Mouse (Mus musculus) lung, embryonic 16.5 days (tissue): ENCODE measurements around the gene Irf2. TPM values are rescaled to one million over a fixed set of nuclear protein-coding genes. Genes with fewer than 3 reads are reported as not detected.

Source experiments
- ATAC-seq: fragments of 200-750 bp; cut with Nextera tagmentation; 2 replicates; pipeline ENCODE4 v1.8.0; 2017; ENCODE audit warnings: low read depth, mild to moderate bottlenecking, moderate library complexity
- H3K27ac ChIP-seq: fragments of 300-500 bp; sonication (generic); 2 replicates; pipeline ENCODE4 v1.5.1; 2014; ENCODE audit warnings: mild to moderate bottlenecking, control low read depth, low read length
- H3K27me3 ChIP-seq: fragments of 300-500 bp; sonication (generic); 2 replicates; pipeline ENCODE4 v1.6.1; 2014; ENCODE audit warnings: low read depth, low read length, mixed read lengths; ENCODE audit not compliant: control insufficient read depth, insufficient read depth
- H3K36me3 ChIP-seq: fragments of 300-500 bp; sonication (generic); 2 replicates; pipeline ENCODE4 v1.6.1; 2014; ENCODE audit warnings: low read length; ENCODE audit not compliant: control insufficient read depth, insufficient read depth
- H3K4me1 ChIP-seq: fragments of 300-500 bp; sonication (generic); replicated peaks from 2 replicates; pipeline ENCODE4 v1.6.1; 2014; ENCODE audit warnings: low read length, mixed read lengths; ENCODE audit not compliant: control insufficient read depth, insufficient read depth
- H3K4me2 ChIP-seq: fragments of 300-500 bp; sonication (generic); 2 replicates; pipeline ENCODE4 v1.6.1; 2014; ENCODE audit warnings: low read depth, low read length, control low read depth
- H3K4me3 ChIP-seq: fragments of 300-500 bp; sonication (generic); 2 replicates; pipeline ENCODE4 v1.5.1; 2014; ENCODE audit warnings: mild to moderate bottlenecking, low read length, control low read depth
- H3K9ac ChIP-seq: fragments of 300-500 bp; sonication (generic); 2 replicates; pipeline ENCODE4 v1.6.1; 2014; ENCODE audit warnings: low read length, control low read depth
- H3K9me3 ChIP-seq: fragments of 300-500 bp; sonication (generic); 2 replicates; pipeline ENCODE4 v1.6.1; 2016; ENCODE audit warnings: low read length; ENCODE audit not compliant: control insufficient read depth
- WGBS: fragments of 180-500 bp; shearing (Covaris S2); extraction: QIAGEN DNeasy Blood & Tissue Kit; methylation state at CpG from one replicate; pipeline ENCODE4 v1.1.7; 2014; 5-methylcytosine and 5-hydroxymethylcytosine counted together
- polyA plus RNA-seq: library from polyadenylated mRNA; unstranded; fragments of >200 nt; fragmentation: Nextera tagmentation; extraction: Ambion mirVana; gene quantifications from 2 replicates; pipeline ENCODE4 v1.2.1, GENCODE M21; 2015

Gene Irf2
- polyA plus RNA-seq, 1 experiment from 2014 or later = 38.3 TPM

GRCm38 (mm10) chr8:46758676-46759075 is 19.1 kb downstream of the Irf2 start:
- peak; percentile 13; the same call in 1 of the 2 replicates for ATAC-seq
- Histone ChIP-seq H3K4me2 (no peak overlapping the region), H3K27ac (peak overlapping the region; percentile 92), H3K9ac (no peak overlapping the region), H3K4me1 (peaks cover 22% of the 10 kb centered on the region), H3K36me3 (peaks cover 3% of the 10 kb centered on the region; the same call in 1 of the 2 replicates), H3K9me3 (no peaks in the 10 kb centered on the region), H3K4me3 (no peak overlapping the region), H3K27me3 (no peaks in the 10 kb centered on the region)
- WGBS = 63% methylated on average over 2 of the region's 2 CpGs

DNA sequence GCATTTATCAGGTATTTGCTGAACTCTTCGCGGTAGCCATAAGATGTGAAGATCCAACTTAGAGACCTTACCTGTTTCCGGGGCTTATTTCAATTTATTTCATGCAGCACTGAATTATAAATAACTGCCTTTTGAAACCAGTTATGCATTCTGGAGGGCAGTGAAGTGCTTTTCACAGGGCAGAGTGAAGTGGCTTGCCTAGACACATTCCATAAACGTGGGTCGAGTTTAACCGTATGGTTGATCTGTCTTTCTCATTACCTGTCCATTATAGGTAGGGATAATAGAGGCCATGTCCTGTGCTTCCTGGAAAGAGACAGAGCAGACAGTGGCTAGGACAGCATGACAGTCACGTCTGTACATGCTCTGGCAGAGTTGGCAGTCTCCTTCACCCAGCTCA is 20.0 kb downstream of the Irf2 start:
- Histone ChIP-seq H3K9ac (no peak overlapping the region), H3K27me3 (no peaks in the 10 kb centered on the region), H3K27ac (peak overlapping the region; percentile 92), H3K36me3 (peaks cover 3% of the 10 kb centered on the region; the same call in 1 of the 2 replicates), H3K9me3 (no peaks in the 10 kb centered on the region), H3K4me1 (peaks cover 22% of the 10 kb centered on the region), H3K4me2 (peak overlapping the region; percentile 28; the same call in 1 of the 2 replicates), H3K4me3 (no peak overlapping the region)
- 64% methylated on average over 7 of the region's 7 CpGs for WGBS
- ATAC-seq = peak; percentile 75

DNA sequence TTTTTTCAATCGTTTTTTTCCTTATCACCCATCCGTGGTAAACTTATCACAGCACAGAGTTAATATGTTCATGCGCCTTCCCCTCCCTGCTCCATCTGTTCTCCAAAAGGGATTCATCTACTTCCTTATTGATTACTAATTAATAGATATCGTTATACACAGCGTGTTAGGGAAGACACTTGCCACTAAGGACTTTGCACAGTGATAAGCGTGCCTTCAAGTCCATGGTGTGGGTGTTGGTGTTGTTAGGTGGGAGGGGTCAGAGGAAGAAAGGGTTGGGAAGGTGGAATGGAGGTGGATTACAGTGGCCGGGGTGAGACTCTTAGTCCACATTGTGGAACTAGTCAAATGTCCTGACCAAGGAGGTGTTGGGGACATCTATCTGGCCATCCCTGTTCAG is 21.2 kb downstream of the Irf2 start:
- peaks cover 3% of the 10 kb centered on the region; the same call in 1 of the 2 replicates for H3K36me3 ChIP-seq

DNA sequence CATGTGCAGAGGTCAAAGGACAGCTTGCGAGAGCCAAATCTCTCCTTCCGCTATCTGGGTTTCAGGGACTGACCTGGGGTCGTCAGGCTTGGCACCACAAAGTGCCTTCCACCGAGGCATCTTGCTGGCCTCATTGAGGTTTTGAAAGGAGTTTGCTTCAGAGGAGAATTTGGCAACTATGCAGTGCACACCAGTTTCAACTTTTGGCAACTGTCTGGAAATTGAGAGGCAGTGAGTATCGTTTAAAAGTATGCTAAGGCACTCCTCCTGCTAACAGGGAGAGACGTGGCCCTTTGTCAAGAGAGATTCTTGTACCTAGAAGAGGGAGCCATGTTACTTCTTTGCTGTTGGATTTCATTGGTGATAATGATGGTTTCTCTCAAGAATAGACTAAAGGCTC is 21.9 kb downstream of the Irf2 start:
- Histone ChIP-seq H3K4me2 (no peak overlapping the region), H3K9me3 (no peaks in the 10 kb centered on the region), H3K36me3 (peaks cover 3% of the 10 kb centered on the region; the same call in 1 of the 2 replicates), H3K4me1 (peaks cover 18% of the 10 kb centered on the region), H3K27ac (no peak overlapping the region), H3K27me3 (no peaks in the 10 kb centered on the region), H3K9ac (no peak overlapping the region), H3K4me3 (no peak overlapping the region)
- no peak for ATAC-seq
- WGBS = 60% methylated on average over 6 of the region's 6 CpGs

More for the DNA sequence above, 21.2 kb downstream of the Irf2 start:
- peaks cover 22% of the 10 kb centered on the region for H3K4me1 ChIP-seq
- H3K9ac ChIP-seq = no peak overlapping the region
- H3K4me2 ChIP-seq = no peak overlapping the region
- no peaks in the 10 kb centered on the region for H3K9me3 ChIP-seq
- no peak overlapping the region for H3K27ac ChIP-seq
- H3K4me3 ChIP-seq = no peak overlapping the region
- ATAC-seq = no peak
- 90% methylated on average over 7 of the region's 7 CpGs for WGBS
- H3K27me3 ChIP-seq = no peaks in the 10 kb centered on the region

GRCm38 (mm10) chr8:46769408-46770180 is 30.1 kb downstream of the Irf2 start:
- no peaks in the 10 kb centered on the region for H3K27me3 ChIP-seq
- ATAC-seq = no peak
- H3K27ac ChIP-seq = no peak overlapping the region
- 77% methylated on average over 11 of the region's 11 CpGs for WGBS
- H3K4me2 ChIP-seq = no peak overlapping the region
- no peaks in the 10 kb centered on the region; the same call in 1 of the 2 replicates for H3K36me3 ChIP-seq
- 0 out of 2 replicates have a peak, but pooled peaks cover 4% of the 10 kb centered on the region for H3K4me1 ChIP-seq
- no peak overlapping the region for H3K4me3 ChIP-seq
- H3K9ac ChIP-seq = no peak overlapping the region
- H3K9me3 ChIP-seq = no peaks in the 10 kb centered on the region

- WGBS = 88% methylated on average over 7 of the region's 7 CpGs
- ATAC-seq = no peak
- H3K4me3 ChIP-seq = no peak overlapping the region
- H3K4me1 ChIP-seq = 0 out of 2 replicates have a peak, but pooled peaks cover 4% of the 10 kb centered on the region
- H3K27ac ChIP-seq = no peak overlapping the region
- no peaks in the 10 kb centered on the region for H3K9me3 ChIP-seq
- H3K27me3 ChIP-seq = no peaks in the 10 kb centered on the region
- no peak overlapping the region for H3K9ac ChIP-seq
- no peaks in the 10 kb centered on the region; the same call in 1 of the 2 replicates for H3K36me3 ChIP-seq
- H3K4me2 ChIP-seq = no peak overlapping the region
Observed at GRCm38 (mm10) chr8:46770905-46771516, 31.5 kb downstream of the Irf2 start.

GRCm38 (mm10) chr8:46772801-46773200 is 33.3 kb downstream of the Irf2 start:
- Histone ChIP-seq H3K9ac (no peak overlapping the region), H3K4me2 (no peak overlapping the region), H3K9me3 (no peaks in the 10 kb centered on the region), H3K27ac (no peak overlapping the region), H3K4me3 (no peak overlapping the region), H3K4me1 (peaks cover 4% of the 10 kb centered on the region; the same call in 1 of the 2 replicates), H3K27me3 (no peaks in the 10 kb centered on the region), H3K36me3 (peaks cover 2% of the 10 kb centered on the region; the same call in 1 of the 2 replicates)
- 81% methylated on average over 6 of the region's 6 CpGs for WGBS
- no peak for ATAC-seq

DNA sequence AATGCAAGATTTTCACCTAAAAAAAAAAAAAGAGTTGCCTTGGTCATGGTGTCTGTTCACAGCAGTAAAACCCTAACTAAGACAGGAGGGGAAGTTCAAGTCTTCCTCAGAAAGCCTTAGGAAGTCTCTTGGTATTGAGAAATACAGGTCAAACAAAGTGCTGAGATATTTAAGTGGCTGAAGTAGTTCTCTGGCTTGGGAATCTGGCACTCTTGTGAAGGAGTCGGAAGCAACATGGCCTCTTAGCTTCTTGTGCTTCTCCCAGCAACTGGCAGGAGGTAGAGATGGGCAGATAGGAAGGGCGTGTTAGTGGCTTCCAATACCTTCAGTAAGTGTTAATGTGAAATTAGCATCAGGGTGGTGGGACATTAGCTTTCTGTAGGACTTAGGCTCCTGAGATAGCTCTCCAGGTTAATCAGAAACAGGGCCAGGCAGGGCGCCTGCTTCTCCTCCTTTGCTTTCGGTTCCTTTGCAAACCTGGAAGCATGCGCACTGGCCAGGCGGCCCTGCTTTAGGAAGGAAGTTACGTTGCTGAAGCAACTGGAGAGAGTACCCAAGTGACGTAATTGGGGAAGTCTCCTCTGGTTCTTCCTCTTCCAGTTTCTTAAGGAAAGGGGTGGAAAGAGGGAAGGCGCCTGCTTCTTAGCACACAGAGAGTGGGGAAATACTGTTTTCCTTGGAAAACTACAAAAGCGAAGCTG is 38.4 kb downstream of the Irf2 start:
- Histone ChIP-seq H3K9me3 (no peaks in the 10 kb centered on the region), H3K36me3 (peaks cover 8% of the 10 kb centered on the region), H3K4me3 (no peak overlapping the region), H3K27ac (peak overlapping the region; percentile 63), H3K9ac (no peak overlapping the region), H3K27me3 (no peaks in the 10 kb centered on the region), H3K4me1 (peaks cover 4% of the 10 kb centered on the region; the same call in 1 of the 2 replicates), H3K4me2 (no peak overlapping the region)
- ATAC-seq = peak; percentile 36; the same call in 1 of the 2 replicates
- WGBS = 75% methylated on average over 10 of the region's 10 CpGs
